Mouse (Mus musculus) left cerebral cortex, postnatal 4 days (tissue): ENCODE results near the gene Gm13285. TPM values are rescaled to one million over a fixed set of nuclear protein-coding genes. Genes with fewer than 3 reads are reported as not detected.
A peak's percentile ranks its signal among the peaks of the same experiment; 100 is the strongest.
"Not testable (repeated sequence)": the region's sequence is repeated elsewhere in the genome, so short reads cannot be mapped to it uniquely, and the experiment has no call there.

Experiments
- DNase-seq: peaks from one replicate; pipeline ENCODE4 v3.0.0-alpha.2; 2022
- intact Hi-C: fragments of 180-260 bp; cut with DNase I; formaldehyde crosslinking; loops from one replicate; pipeline ENCODE4 v1.15.1; 2025
- total RNA-seq, 2 experiments: library from RNA; stranded (reverse); gene quantifications; 2 replicates each; pipeline ENCODE4 v1.2.3; 2021

Gm13285 gene
- total RNA-seq, 2 experiments from 2014 or later: 0.24 TPM; not detected in 1

- DNase-seq: peak; percentile 17
- intact Hi-C loops: not testable (repeated sequence)
Observed at GRCm38 (mm10) chr4:88793936-88794675, 5.4 kb upstream of the Gm13285 start, which contains the start of gene Gm13275. TSS of gene Gm13275 (plus strand) at chr4:88794487.

GRCm38 (mm10) chr4:88797097-88797496, 2.4 kb upstream of the Gm13285 start, which contains the start of gene Gm13279:
TSS of gene Gm13279 (plus strand) at chr4:88797397.
- intact Hi-C loops, DNase-seq: not testable (repeated sequence)

- DNase-seq, intact Hi-C loops: not testable (repeated sequence)
Observed at GRCm38 (mm10) chr4:88802954-88803353, 3.5 kb downstream of the Gm13285 start, which contains the start of gene Gm13287. TSS of gene Gm13287 (plus strand) at chr4:88803254.

- DNase-seq, intact Hi-C loops: not testable (repeated sequence)
Observed at GRCm38 (mm10) chr4:88805231-88805630, 5.8 kb downstream of the Gm13285 start, which contains the start of gene Gm13288. TSS of gene Gm13288 (plus strand) at chr4:88805531.

GRCm38 (mm10) chr4:88805761-88806160, 6.3 kb downstream of the Gm13285 start:
- intact Hi-C loops: not testable (repeated sequence)
- DNase-seq: peak; percentile 9

- intact Hi-C loops: no loop called here
- no peak for DNase-seq
Observed at GRCm38 (mm10) chr4:88815928-88816327, 16.5 kb downstream of the Gm13285 start, which contains the start of gene Ifna7. TSS of gene Ifna7 (plus strand) at chr4:88816228.

GRCm38 (mm10) chr4:88819659-88820058, 20.2 kb downstream of the Gm13285 start, which contains the start of gene Ifna11:
TSS of gene Ifna11 (plus strand) at chr4:88819959.
- intact Hi-C loops: no loop called here
- DNase-seq: no peak

- DNase-seq: peak; percentile 3
- intact Hi-C loops: no loop called here
Observed at GRCm38 (mm10) chr4:88822995-88823394, 23.5 kb downstream of the Gm13285 start.

GRCm38 (mm10) chr4:88827116-88827515, 27.7 kb downstream of the Gm13285 start, which contains the start of gene Ifna6:
TSS of gene Ifna6 (plus strand) at chr4:88827416.
- DNase-seq, intact Hi-C loops: not testable (repeated sequence)

GRCm38 (mm10) chr4:88830523-88830922, 31.1 kb downstream of the Gm13285 start:
- intact Hi-C loops: no loop called here
- DNase-seq: peak; percentile 9

- DNase-seq, intact Hi-C loops: not testable (repeated sequence)
Observed at GRCm38 (mm10) chr4:88835225-88835624, 35.8 kb downstream of the Gm13285 start, which contains the start of gene Ifna5. TSS of gene Ifna5 (plus strand) at chr4:88835525.

GRCm38 (mm10) chr4:88838828-88839227, 39.4 kb downstream of the Gm13285 start:
- no peak for DNase-seq
- intact Hi-C loops: no loop called here

- intact Hi-C loops: no loop called here
- DNase-seq: no peak
Observed at GRCm38 (mm10) chr4:88840058-88840457, 40.6 kb downstream of the Gm13285 start.

- intact Hi-C loops: no loop called here
Observed at GRCm38 (mm10) chr4:88841438-88841911, 42.0 kb downstream of the Gm13285 start, which contains the start of gene Ifna4. TSS of gene Ifna4 (plus strand) at chr4:88841861.

GRCm38 (mm10) chr4:88845334-88845733, 45.9 kb downstream of the Gm13285 start:
- DNase-seq: no peak
- intact Hi-C loops: no loop called here

More at GRCm38 (mm10) chr4:88841438-88841911, 42.0 kb downstream of the Gm13285 start, which contains the start of gene Ifna4:
- DNase-seq: no peak

GRCm38 (mm10) chr4:88849698-88850097, 50.2 kb downstream of the Gm13285 start, which contains the start of gene Ifna1:
TSS of gene Ifna1 (plus strand) at chr4:88850087.
- intact Hi-C loops: no loop called here
- no peak for DNase-seq

Other genes with a start within 250 kb of the Gm13285 start
- not detected for gene Ifna15, start 241.4 kb upstream of the Gm13285 start, total RNA-seq
- not detected for gene Ifna14, start 227.9 kb upstream of the Gm13285 start, total RNA-seq
- gene Ifna9, start 207.3 kb upstream of the Gm13285 start, total RNA-seq: not detected
- not detected for gene Ifna12, start 196.3 kb upstream of the Gm13285 start, total RNA-seq
- gene C87499, start 165.3 kb upstream of the Gm13285 start, total RNA-seq: not detected
- gene Ifna13, start 155.2 kb upstream of the Gm13285 start, total RNA-seq: not detected
- gene Ifna16, start 122.7 kb upstream of the Gm13285 start, total RNA-seq: not detected
- not detected for gene Ifna2, start 115.8 kb upstream of the Gm13285 start, total RNA-seq
- gene Ifnab, start 108.3 kb upstream of the Gm13285 start, total RNA-seq: not detected
- gene Gm26566, start 77.9 kb upstream of the Gm13285 start, total RNA-seq: 1 to 10 TPM; 1.5 to 1.7 TPM
- gene Klhl9, start 77.2 kb upstream of the Gm13285 start, total RNA-seq: 100 to 1,000 TPM; 105 to 106 TPM
- gene Gm13271, start 44.8 kb upstream of the Gm13285 start, total RNA-seq: not detected
- not detected for gene Gm13283, start 39.5 kb upstream of the Gm13285 start, total RNA-seq
- gene Gm13290, start 25.8 kb upstream of the Gm13285 start, total RNA-seq: not detected
- gene Gm13289, start 22.7 kb upstream of the Gm13285 start, total RNA-seq: not detected
- not detected for gene Gm13272, start 19.8 kb upstream of the Gm13285 start, total RNA-seq
- not detected for gene Ifnz, start 17.5 kb upstream of the Gm13285 start, total RNA-seq
- gene Gm13276, start 14.0 kb upstream of the Gm13285 start, total RNA-seq: not detected
- gene Gm13277, start 11.0 kb upstream of the Gm13285 start, total RNA-seq: not detected
- not detected for gene Gm13278, start 8.1 kb upstream of the Gm13285 start, total RNA-seq
- not detected for gene Gm13275, start 5.2 kb upstream of the Gm13285 start, total RNA-seq
- gene Gm13279, start 2.3 kb upstream of the Gm13285 start, total RNA-seq: not detected
- gene Gm13287, start 3.6 kb downstream of the Gm13285 start, total RNA-seq: not detected
- not detected for gene Gm13288, start 5.9 kb downstream of the Gm13285 start, total RNA-seq
- gene Ifna7, start 16.6 kb downstream of the Gm13285 start, total RNA-seq: not detected
- gene Ifna11, start 20.3 kb downstream of the Gm13285 start, total RNA-seq: not detected
- not detected for gene Ifna6, start 27.8 kb downstream of the Gm13285 start, total RNA-seq
- gene Ifna5, start 35.9 kb downstream of the Gm13285 start, total RNA-seq: not detected
- gene Ifna4, start 42.2 kb downstream of the Gm13285 start, total RNA-seq: not detected
- gene Ifna1, start 50.4 kb downstream of the Gm13285 start, total RNA-seq: not detected
- not detected for gene Ifne, start 80.5 kb downstream of the Gm13285 start, total RNA-seq